Mouse (Mus musculus) liver, adult 2 months (tissue): ENCODE measurements around the gene Osbpl10.

ENCODE experiments used
- CTCF ChIP-seq: fragments of 200-500 bp; IDR thresholded peaks from 2 replicates; pipeline ENCODE4 v1.5.1; 2011; ENCODE audit warnings: low read depth, low read length, control low read depth
- POLR2A ChIP-seq: fragments of 200-500 bp; IDR thresholded peaks from 2 replicates; pipeline ENCODE4 v1.6.1; 2011; ENCODE audit warnings: low read length, control low read depth; ENCODE audit not compliant: insufficient read depth; ENCODE audit errors: extremely low read depth

GRCm38 (mm10) chr9:115221265-115221664, 242.9 kb downstream of the Osbpl10 start:
- TF ChIP-seq POLR2A (no peak), CTCF (no peak)
